ENCODE assay signal across 1 mouse cellular context in genomic region chr2:121475306-121475705, GRCm38 (mm10). TPM values are rescaled to one million over a fixed set of nuclear protein-coding genes. Genes with fewer than 3 reads are reported as not detected.
"Had no signal": no experiment of that assay in that cellular context is flagged by ENCODE, and none has a peak within 500 bp of the region (broad histone marks: within the 10 kb centered on the region; RNA-seq: fewer than 3 reads in every experiment).

No protein-coding gene starts in this region.

RNA-seq across cellular contexts. Expression of gene Serinc4, which starts 18.7 kb away (rescaled TPM):
- polyA plus RNA-seq: intestine, embryonic 16.5 days had no signal
